Mouse (Mus musculus) adrenal gland, adult 18-20 months (tissue): ENCODE data around the gene Gsg1l2. TPM values are rescaled to one million over a fixed set of nuclear protein-coding genes. Genes with fewer than 3 reads are reported as not detected.
A peak's percentile ranks its signal among the peaks of the same experiment; 100 is the strongest.

Experiments
- DNase-seq, 2 experiments: peaks; one replicate each; pipeline ENCODE4 v3.0.0; 2021 to 2022; ENCODE audit warnings: low spot score in 2 of 2
- total RNA-seq, 2 experiments: library from RNA; stranded (reverse); gene quantifications; 1 replicate in 1 of 2; 2 replicates in 1 of 2; pipeline ENCODE4 v1.2.3; 2021

Gene Gsg1l2
- total RNA-seq, 2 experiments from 2014 or later = not detected

DNA sequence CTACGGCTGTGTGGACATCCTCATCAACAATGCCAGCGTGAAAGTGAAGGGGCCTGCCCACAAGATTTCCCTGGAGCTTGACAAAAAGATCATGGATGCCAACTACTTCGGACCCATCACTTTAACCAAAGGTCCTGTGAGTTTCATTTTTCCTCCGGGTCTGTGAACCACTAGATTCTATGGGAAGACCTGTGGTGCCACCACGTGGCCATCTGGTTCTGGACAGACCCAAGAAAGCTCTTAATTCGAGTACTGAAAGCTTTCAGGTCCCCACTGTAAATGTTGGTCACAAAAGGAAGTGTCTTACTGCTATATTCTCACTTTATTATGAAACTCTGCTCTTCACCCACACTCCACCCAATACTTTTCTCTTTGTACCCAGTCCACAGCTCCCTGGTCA, 37.1 kb downstream of the Gsg1l2 start:
- DNase-seq = peak in 1 of 2 experiments; percentile 23

GRCm38 (mm10) chr11:67819604-67820003, 45.2 kb downstream of the Gsg1l2 start:
- peak in 1 of 2 experiments; percentile 11 for DNase-seq

- peak; percentile 15 to 26 for DNase-seq
These were observed 45.8 kb downstream of the Gsg1l2 start for GRCm38 (mm10) chr11:67820221-67820620.

GRCm38 (mm10) chr11:67821560-67821959, 47.2 kb downstream of the Gsg1l2 start:
- DNase-seq = no peak

DNA sequence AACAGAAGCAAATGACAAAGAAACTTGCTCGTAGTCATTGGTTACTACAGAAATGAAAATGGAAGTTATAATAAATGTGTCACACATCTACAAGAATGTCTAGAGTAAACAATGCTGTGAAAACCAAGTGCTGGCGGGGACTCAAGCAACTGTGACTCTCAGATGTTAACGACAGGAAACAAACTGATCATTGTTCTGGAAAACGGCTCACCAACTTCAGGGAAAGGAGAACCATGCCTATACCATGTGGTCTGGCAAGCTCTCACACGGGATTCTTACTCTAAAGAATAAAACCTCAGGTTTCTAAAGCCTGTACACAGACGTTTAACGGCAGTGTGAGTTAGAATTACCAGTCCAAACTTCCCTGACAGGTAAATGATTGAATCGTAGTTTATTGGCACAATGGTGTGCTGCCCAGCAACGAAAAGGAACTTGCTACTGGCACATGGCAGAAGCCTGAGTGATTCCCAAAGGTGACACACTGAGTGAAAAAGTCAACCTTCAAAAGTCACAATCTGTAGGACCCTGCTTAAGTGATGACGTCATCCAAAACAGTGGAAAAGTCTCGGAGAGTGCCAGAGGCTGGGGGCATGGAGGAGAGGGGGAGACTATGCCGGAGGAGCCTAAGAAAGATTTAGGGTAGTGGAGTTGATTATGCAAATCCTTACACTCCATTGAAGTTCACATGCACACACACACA, 54.1 kb downstream of the Gsg1l2 start:
- DNase-seq = no peak

- DNase-seq = no peak
These were observed 55.1 kb downstream of the Gsg1l2 start for GRCm38 (mm10) chr11:67829530-67829929.

DNA sequence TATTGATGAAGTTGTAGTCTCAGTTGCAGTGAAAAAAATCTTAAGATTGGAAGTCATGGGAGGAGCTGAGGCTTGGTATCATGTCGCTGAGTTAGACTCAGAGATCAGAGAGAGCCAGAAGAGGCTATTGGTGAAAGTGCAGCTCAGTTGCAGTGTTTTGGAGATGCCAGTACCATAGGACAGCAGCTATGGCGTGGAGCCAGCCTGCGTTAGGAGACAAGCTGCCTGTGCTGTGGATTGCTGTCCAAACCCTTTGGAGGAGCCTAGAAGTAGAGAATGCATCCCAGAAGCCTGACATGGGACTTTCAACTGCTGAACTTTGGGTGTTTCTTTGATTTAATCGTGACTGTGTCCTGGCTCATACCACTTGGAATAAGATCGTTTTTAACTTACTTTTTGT, 57.4 kb downstream of the Gsg1l2 start:
- DNase-seq = no peak

GRCm38 (mm10) chr11:67835408-67836078, 61.1 kb downstream of the Gsg1l2 start:
- DNase-seq = no peak

Other genes starting within 250 kb of the Gsg1l2 start
- under 1 TPM; 0.38 to 0.50 TPM for gene Rcvrn, start 79.3 kb upstream of the Gsg1l2 start, total RNA-seq
- under 1 TPM in 1 of 2 experiments, not detected in 1; 0.07 TPM for gene Glp2r, start 3.5 kb upstream of the Gsg1l2 start, total RNA-seq
- under 1 TPM in 1 of 2 experiments, not detected in 1; 0.29 TPM for gene Dhrs7c, start 23.6 kb downstream of the Gsg1l2 start, total RNA-seq
- 1 to 10 TPM in 1 of 2 experiments, under 1 TPM in 1; 0.56 to 1.2 TPM for gene Usp43, start 147.5 kb downstream of the Gsg1l2 start, total RNA-seq
- not detected for gene Cfap52, start 191.0 kb downstream of the Gsg1l2 start, total RNA-seq
- gene Stx8, start 191.6 kb downstream of the Gsg1l2 start, total RNA-seq = 10 to 100 TPM; 30.5 to 35.4 TPM